Mouse (Mus musculus): ENCODE results near the gene Sult1c2. TPM values are rescaled to one million over a fixed set of nuclear protein-coding genes. Genes with fewer than 3 reads are reported as not detected.
"Not testable (repeated sequence)": the region's sequence is repeated elsewhere in the genome, so short reads cannot be mapped to it uniquely, and the experiment has no call there.

Sult1c2 gene
- not detected in 2 replicates for polyA plus RNA-seq (2016; fragmentation: Nextera tagmentation; extraction: Ambion mirVana)

DNA sequence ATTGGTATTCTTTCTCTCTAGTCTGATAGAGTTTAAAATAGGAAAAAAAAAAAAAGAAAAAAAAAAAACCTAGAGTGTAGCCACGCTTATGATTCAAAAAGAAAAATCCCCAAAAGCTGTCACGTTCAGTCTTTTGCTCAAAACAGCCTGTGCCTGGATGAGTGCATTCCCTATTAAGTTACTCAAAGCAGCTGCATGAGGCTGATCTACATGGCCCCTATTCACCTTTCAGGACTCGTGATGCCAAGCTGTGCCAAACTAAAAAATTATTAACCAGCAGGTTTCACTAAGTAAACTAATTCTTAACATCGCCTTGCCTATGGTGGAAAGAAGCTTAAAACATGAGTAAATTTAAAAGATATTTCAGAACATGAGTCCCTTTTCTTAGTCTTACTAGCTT is at the start of gene Sult1c2:
Sult1c2 (minus strand) TSS at position 134 of the 400 bp plus-strand sequence.
- Histone ChIP-seq H3K4me3 (no peak within 1 kb of the TSS), H3K9me3 (replicated peaks) (no peaks in the 10 kb centered on the region; the same call in 1 of the 2 replicates), H3K4me1 (no peaks in the 10 kb centered on the region), H3K36me3 (no peaks in the 10 kb centered on the region), H3K27ac (no peak within 1 kb of the TSS), H3K27me3 (ENCODE audit: low read depth, poor library complexity, severe bottlenecking) (no peaks in the 10 kb centered on the region)
- DNase-seq (ENCODE audit: low spot score) = no peak
- WGBS = 87% methylated on average over 4 of the region's 4 CpGs

DNA sequence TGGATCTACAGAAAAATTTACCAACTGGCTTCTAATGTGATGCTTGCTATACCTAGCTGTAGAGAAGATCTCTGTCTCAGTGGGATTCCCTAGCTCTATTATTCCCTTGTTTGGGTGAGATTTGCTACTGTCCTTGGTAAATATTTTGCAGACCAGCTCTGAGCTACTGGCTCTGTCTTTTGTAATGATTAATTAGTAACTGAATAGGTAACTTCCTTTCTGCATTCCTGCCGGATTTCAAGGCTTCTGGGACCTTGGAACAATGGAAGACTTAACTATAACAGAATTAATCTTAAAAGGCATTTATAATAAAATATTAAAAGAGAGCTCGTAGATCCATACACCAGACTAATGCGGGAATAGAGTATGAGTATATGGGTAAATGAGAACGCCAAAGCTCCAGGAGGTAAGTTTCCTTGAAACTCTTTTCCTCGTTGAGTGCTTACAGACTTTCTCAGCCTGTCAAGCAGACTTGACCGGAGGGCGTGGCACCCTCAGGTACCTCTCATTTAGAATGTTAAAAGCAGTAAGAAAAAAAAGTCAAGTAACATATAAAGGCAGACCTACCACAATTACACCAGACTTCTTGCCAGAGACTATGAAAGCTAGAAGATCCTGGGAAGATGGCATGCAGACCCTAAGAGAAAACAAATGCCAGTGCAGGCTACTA is 33.0 kb upstream of the Sult1c2 start:
- H3K4me3 ChIP-seq; H3K27me3 ChIP-seq (ENCODE audit: low read depth, poor library complexity, severe bottlenecking); H3K4me1 ChIP-seq; H3K36me3 ChIP-seq; H3K9me3 ChIP-seq (replicated peaks); H3K27ac ChIP-seq; DNase-seq (ENCODE audit: low spot score): not testable (repeated sequence)
- WGBS = 89% methylated on average over 7 of the region's 7 CpGs

DNA sequence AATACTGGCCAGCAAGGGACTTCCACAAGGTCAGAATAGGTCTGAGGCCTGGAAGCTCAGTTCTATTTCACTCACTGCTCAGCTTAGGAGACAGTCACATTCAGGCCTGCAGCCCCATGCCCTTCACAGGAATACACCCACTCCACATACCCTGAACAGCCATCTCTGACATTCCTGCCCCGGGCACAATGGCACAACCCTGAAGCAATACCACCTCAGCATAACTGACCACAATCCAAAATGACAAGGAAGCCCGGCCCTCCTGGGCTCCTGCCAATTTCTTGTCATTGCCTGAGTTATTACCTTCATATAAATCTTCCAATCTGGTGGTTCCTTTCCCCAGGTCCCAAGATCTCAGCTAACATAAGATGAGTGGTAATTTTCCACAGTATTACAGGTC is 28.3 kb upstream of the Sult1c2 start:
- WGBS = 94% methylated on average over 2 of the region's 2 CpGs
- DNase-seq (ENCODE audit: low spot score) = no peak
- Histone ChIP-seq H3K4me1 (no peaks in the 10 kb centered on the region), H3K4me3 (no peak overlapping the region), H3K36me3 (no peaks in the 10 kb centered on the region), H3K9me3 (replicated peaks) (no peaks in the 10 kb centered on the region), H3K27ac (no peak overlapping the region), H3K27me3 (ENCODE audit: low read depth, poor library complexity, severe bottlenecking) (no peaks in the 10 kb centered on the region)

DNA sequence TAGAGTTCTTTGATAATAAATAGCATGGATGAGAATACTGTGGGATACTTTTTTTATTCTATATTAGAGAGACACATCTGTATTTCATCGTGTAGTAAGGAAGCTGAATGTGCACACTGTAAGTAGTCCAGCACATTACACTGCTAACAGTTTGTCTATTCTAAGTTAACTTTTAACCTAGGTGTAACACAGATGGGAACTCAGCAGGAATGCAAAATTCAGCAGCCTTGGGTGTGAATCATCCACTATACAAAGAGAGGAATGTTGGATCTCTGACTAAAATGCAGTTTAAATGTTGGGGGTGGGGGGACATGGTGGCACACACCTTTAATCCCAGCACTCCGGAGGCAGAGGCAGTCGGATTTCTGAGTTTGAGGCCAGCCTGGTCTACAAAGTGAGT is 26.1 kb upstream of the Sult1c2 start:
- Histone ChIP-seq H3K36me3 (no peaks in the 10 kb centered on the region), H3K9me3 (replicated peaks) (no peaks in the 10 kb centered on the region), H3K4me3 (no peak overlapping the region), H3K27me3 (ENCODE audit: low read depth, poor library complexity, severe bottlenecking) (no peaks in the 10 kb centered on the region), H3K27ac (no peak overlapping the region), H3K4me1 (no peaks in the 10 kb centered on the region)
- WGBS = 85% methylated on average over 3 of the region's 3 CpGs
- DNase-seq (ENCODE audit: low spot score) = no peak

DNA sequence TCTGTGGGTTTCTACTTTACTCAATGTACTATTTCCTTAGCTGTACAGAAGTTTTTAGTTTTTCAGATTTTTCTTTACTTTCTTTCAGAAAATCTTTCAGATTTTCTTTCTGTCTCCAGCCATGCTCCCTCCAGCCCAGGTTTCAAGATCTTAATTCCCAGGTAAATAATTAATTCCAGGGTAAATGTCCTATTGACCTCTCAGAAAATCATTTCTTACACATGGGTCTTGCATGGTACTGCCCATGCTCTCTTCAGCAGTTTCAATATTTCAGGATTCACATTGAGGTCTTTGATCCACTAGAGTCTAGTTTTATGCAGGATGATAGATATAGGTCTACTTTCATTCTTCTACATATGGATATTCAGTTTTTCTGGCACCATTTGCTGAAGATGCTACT is 23.8 kb upstream of the Sult1c2 start:
- Histone ChIP-seq H3K36me3 (no peaks in the 10 kb centered on the region), H3K4me3 (no peak overlapping the region), H3K9me3 (replicated peaks) (no peaks in the 10 kb centered on the region), H3K27ac (no peak overlapping the region), H3K4me1 (no peaks in the 10 kb centered on the region), H3K27me3 (ENCODE audit: low read depth, poor library complexity, severe bottlenecking) (no peaks in the 10 kb centered on the region)
- no peak for DNase-seq (ENCODE audit: low spot score)

DNA sequence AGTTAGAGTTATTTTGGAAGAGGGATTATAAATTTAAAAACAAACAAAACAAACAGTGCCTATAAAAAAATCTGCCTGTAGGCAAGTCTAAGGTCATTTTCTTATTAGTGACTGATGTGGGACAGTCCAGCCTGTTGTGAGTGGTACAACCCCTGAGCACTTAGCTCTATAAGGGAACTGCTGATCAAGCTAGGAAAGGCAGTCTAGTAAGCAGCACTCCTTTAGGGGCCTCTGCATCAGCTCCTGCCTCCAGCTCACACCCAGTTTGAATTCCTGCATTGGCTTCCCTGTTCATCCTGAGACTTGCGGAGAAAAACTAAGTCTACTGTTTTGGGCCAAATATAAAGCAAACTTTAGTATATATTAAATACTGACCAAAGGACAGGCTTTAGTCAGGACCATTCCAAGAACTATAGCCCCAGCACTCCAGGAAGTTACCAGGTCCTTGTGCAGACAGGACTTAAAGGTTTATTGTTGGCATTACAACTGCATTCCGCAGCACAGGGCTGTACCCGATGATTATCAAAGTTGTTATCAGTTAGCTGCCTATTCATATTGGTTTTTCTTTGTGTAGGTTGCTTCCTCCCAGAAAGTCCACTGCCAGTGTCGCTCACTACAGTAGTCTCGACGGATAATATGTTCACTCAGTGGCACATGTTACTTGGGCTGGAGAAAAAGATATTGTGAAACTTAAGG is 19.3 kb upstream of the Sult1c2 start:
- Histone ChIP-seq H3K4me3 (no peak overlapping the region), H3K4me1 (no peaks in the 10 kb centered on the region), H3K9me3 (replicated peaks) (no peaks in the 10 kb centered on the region), H3K36me3 (no peaks in the 10 kb centered on the region), H3K27me3 (ENCODE audit: low read depth, poor library complexity, severe bottlenecking) (no peaks in the 10 kb centered on the region), H3K27ac (no peak overlapping the region)
- WGBS = 86% methylated on average over 6 of the region's 6 CpGs
- no peak for DNase-seq (ENCODE audit: low spot score)

DNA sequence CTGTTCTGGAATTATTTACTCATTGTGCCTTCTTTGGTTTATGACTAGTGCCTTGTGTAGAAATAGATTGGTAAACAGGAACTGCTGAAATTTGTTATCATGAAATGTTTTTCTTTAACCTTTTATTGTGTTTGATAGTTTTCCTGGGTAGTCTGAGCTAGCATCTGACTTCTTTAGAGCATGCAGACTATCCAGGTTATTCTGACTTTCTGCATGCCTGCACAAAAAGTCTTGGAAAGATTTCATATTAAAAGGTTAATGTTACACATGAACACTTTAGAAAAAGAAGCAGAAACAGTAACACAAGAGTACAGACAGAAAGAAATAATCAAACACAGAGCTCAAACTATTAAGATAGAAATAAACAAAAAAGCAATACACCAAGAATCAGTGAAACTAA is 14.4 kb upstream of the Sult1c2 start:
- H3K4me3 ChIP-seq = no peak overlapping the region
- no peaks in the 10 kb centered on the region for H3K36me3 ChIP-seq
- H3K27ac ChIP-seq = no peak overlapping the region
- H3K27me3 ChIP-seq (ENCODE audit: low read depth, poor library complexity, severe bottlenecking) = no peaks in the 10 kb centered on the region
- no peak for DNase-seq (ENCODE audit: low spot score)
- no peaks in the 10 kb centered on the region for H3K9me3 ChIP-seq (replicated peaks)
- H3K4me1 ChIP-seq = no peaks in the 10 kb centered on the region

DNA sequence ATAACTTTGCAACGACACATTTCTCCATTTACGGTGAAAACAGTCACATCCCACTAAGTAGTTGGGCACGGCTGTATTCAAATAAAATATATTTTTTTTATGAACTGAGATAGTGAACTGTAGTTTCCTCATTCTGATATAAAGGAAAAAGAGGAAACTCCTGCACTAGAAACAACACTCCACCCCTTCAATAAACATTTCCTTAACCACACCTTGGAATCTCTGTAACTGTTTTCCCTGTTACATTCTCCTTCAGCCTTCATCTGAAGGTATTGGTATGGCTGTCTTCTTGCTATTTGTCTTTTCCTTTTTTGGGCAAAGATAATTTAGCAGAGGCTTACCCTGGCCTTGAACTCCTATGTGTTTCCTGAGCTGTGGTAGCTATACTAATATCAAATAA is 8.9 kb upstream of the Sult1c2 start:
- no peaks in the 10 kb centered on the region for H3K27me3 ChIP-seq (ENCODE audit: low read depth, poor library complexity, severe bottlenecking)
- no peaks in the 10 kb centered on the region for H3K4me1 ChIP-seq
- no peak overlapping the region for H3K4me3 ChIP-seq
- H3K9me3 ChIP-seq (replicated peaks) = no peaks in the 10 kb centered on the region
- no peak overlapping the region for H3K27ac ChIP-seq
- H3K36me3 ChIP-seq = no peaks in the 10 kb centered on the region
- 95% methylated on average over 3 of the region's 3 CpGs for WGBS
- no peak for DNase-seq (ENCODE audit: low spot score)

DNA sequence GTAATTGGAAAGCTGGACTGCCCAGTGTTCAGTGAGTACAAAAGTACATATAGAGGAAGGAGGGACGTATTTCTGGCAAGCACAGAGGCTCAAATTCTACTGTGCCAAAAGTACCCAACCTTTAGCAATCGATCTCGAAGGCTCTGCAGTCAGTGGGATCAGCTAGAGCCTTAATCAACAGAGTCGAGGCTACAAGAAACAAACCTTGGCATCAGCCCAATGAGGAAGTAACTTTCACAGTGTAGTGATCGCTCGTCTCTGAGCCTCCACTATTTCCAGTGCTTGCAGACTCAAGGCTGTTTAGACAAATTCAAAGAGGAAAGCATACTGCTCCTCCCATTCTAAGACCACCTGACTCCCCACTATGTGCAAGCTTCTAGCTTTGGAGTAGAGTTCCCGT is 343 bp downstream of the Sult1c2 start:
- no peak for DNase-seq (ENCODE audit: low spot score)
- H3K27me3 ChIP-seq (ENCODE audit: low read depth, poor library complexity, severe bottlenecking) = no peaks in the 10 kb centered on the region
- no peaks in the 10 kb centered on the region for H3K36me3 ChIP-seq
- no peak overlapping the region for H3K27ac ChIP-seq
- H3K4me1 ChIP-seq = no peaks in the 10 kb centered on the region
- 85% methylated on average over 7 of the region's 7 CpGs for WGBS
- no peak overlapping the region for H3K4me3 ChIP-seq
- no peaks in the 10 kb centered on the region; the same call in 1 of the 2 replicates for H3K9me3 ChIP-seq (replicated peaks)

DNA sequence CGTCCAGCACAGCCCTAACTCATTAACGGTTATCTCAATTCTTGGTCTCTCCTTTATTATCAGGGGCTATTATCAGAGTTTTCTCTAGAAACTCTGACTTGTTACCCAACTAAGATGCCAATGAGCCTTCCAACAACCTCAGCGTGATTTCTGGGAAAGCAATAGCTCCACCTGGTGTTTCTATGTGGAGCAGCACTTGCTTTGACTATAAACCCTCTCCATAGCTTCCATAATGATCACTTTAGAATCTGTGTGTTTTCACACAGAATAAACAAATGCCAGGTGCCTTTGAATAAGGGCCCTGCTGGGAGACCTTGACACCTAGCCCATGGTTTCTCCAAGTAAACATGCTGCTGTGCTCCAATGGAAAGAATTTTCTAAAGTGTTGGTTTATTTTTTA is 12.8 kb downstream of the Sult1c2 start:
- no peaks in the 10 kb centered on the region for H3K4me1 ChIP-seq
- no peak for DNase-seq (ENCODE audit: low spot score)
- no peaks in the 10 kb centered on the region for H3K27me3 ChIP-seq (ENCODE audit: low read depth, poor library complexity, severe bottlenecking)
- WGBS = 65% methylated on average over 3 of the region's 3 CpGs
- H3K4me3 ChIP-seq = no peak overlapping the region
- H3K36me3 ChIP-seq = no peaks in the 10 kb centered on the region
- H3K27ac ChIP-seq = no peak overlapping the region
- no peaks in the 10 kb centered on the region for H3K9me3 ChIP-seq (replicated peaks)

DNA sequence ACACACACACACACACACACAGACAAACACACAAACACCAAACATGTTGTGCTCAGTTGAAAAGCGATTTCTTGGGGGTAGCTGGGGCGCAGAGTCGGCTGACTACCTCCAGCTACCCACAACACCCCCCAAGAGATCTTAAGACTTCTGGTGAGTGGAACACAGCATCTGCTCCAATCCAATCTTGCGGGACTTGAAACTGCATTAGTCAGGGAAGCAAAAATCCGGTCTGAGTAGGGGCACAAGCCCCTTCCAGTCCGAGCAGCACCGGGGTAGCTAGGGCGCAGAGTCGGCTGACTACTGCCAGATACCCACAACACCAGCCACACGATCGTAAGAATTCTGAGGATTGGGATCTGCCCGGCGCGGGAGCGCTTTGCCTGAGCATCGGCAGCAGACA is 42.2 kb downstream of the Sult1c2 start:
- H3K36me3 ChIP-seq; H3K4me1 ChIP-seq; DNase-seq (ENCODE audit: low spot score); H3K9me3 ChIP-seq (replicated peaks); H3K27me3 ChIP-seq (ENCODE audit: low read depth, poor library complexity, severe bottlenecking); H3K4me3 ChIP-seq; H3K27ac ChIP-seq: not testable (repeated sequence)
- WGBS = 77% methylated on average over 16 of the region's 16 CpGs

DNA sequence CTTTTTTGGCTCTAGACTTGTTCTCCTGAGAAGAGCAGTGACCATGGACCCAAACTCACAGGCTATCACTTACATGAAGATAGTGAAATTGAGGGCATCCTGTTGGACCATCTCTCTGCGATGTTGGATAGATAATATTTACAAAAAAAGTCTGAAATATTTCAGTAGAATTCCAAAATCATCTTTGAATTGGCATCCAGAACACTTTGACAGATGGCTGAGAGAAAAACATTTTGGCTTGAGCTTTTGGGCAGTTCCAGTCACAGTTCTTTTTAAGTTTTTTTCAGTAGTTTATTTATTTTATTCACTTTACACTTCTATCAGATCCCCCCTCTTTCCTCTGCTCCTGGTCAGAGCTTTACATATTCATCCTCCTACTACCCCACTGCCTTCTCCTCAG is 62.8 kb downstream of the Sult1c2 start:
- Histone ChIP-seq H3K9me3 (replicated peaks) (no peaks in the 10 kb centered on the region), H3K27ac (no peak overlapping the region), H3K4me1 (no peaks in the 10 kb centered on the region), H3K27me3 (ENCODE audit: low read depth, poor library complexity, severe bottlenecking) (no peaks in the 10 kb centered on the region), H3K4me3 (no peak overlapping the region), H3K36me3 (no peaks in the 10 kb centered on the region)
- no peak for DNase-seq (ENCODE audit: low spot score)
- WGBS = 83% methylated on average over 1 of the region's 1 CpGs

Measured in limb, embryonic 10.5 days (tissue).